Mouse (Mus musculus): ENCODE measurements at regions not wholly inside any gene's neighbourhood (a gene's known extent, or its start where the extent isn't known, plus 50 kb on each side); places are given as distances from the start of the nearest gene placed in this dataset.

DNA sequence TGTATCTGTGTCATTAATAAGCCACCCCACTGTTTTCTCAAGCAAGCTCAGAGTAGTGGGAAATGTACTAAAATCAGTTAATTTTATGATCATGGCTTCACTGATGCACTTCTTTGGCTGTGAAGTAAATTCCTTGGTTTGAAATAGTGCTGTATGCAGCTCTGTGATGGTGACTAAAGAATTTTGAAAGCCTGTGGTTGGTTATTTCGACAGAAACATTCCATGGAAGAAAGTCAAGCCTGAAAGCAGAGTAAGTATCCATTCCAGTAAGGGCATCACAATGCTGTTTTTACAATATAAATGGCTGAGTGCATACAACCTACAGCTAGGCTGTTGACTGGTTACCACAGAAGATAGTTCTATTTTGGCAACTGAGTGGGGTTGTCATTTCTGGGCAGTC lies 154.2 kb upstream of the Galnt13 start:
- 80% methylated on average over 1 of the region's 1 CpGs for WGBS

GRCm38 (mm10) chr2:54283876-54284275 lies 152.2 kb upstream of the Galnt13 start:
- Histone ChIP-seq H3K27me3 (no peaks in the 10 kb centered on the region), H3K36me3 (no peaks in the 10 kb centered on the region), H3K9ac (no peak overlapping the region), H3K4me1 (replicated peaks) (no peaks in the 10 kb centered on the region), H3K4me3 (no peak overlapping the region), H3K9me3 (no peaks in the 10 kb centered on the region), H3K27ac (no peak overlapping the region), H3K4me2 (no peak overlapping the region)
- ATAC-seq (ENCODE audit: low FRiP score) = no peak
- 83% methylated on average over 2 of the region's 2 CpGs for WGBS

More for the DNA sequence above, 154.2 kb upstream of the Galnt13 start:
- no peaks in the 10 kb centered on the region for H3K36me3 ChIP-seq
- no peak overlapping the region for H3K4me3 ChIP-seq
- H3K9me3 ChIP-seq = no peaks in the 10 kb centered on the region
- no peaks in the 10 kb centered on the region for H3K4me1 ChIP-seq (replicated peaks)
- no peaks in the 10 kb centered on the region for H3K27me3 ChIP-seq
- no peak overlapping the region for H3K27ac ChIP-seq
- no peak overlapping the region for H3K9ac ChIP-seq
- H3K4me2 ChIP-seq = no peak overlapping the region
- ATAC-seq (ENCODE audit: low FRiP score) = no peak

- WGBS = 95% methylated on average over 4 of the region's 4 CpGs
- H3K4me3 ChIP-seq = no peak overlapping the region
- H3K27me3 ChIP-seq = no peaks in the 10 kb centered on the region
- H3K4me1 ChIP-seq (replicated peaks) = no peaks in the 10 kb centered on the region
- no peaks in the 10 kb centered on the region for H3K9me3 ChIP-seq
- no peaks in the 10 kb centered on the region for H3K36me3 ChIP-seq
- H3K4me2 ChIP-seq = no peak overlapping the region
- no peak overlapping the region for H3K27ac ChIP-seq
- no peak for ATAC-seq (ENCODE audit: low FRiP score)
- H3K9ac ChIP-seq = no peak overlapping the region
Measured at GRCm38 (mm10) chr2:54305473-54305872, 130.6 kb upstream of the Galnt13 start.

- Histone ChIP-seq H3K27me3 (no peaks in the 10 kb centered on the region), H3K4me1 (replicated peaks) (no peaks in the 10 kb centered on the region), H3K9ac (no peak overlapping the region), H3K4me2 (no peak overlapping the region), H3K27ac (no peak overlapping the region), H3K36me3 (no peaks in the 10 kb centered on the region), H3K9me3 (no peaks in the 10 kb centered on the region), H3K4me3 (no peak overlapping the region)
- ATAC-seq (ENCODE audit: low FRiP score) = peak; percentile 69
- 64% methylated on average over 3 of the region's 3 CpGs for WGBS
Measured at GRCm38 (mm10) chr2:54318559-54318958, 117.6 kb upstream of the Galnt13 start.

- no peak overlapping the region for H3K27ac ChIP-seq
- H3K4me1 ChIP-seq (replicated peaks) = no peaks in the 10 kb centered on the region
- no peaks in the 10 kb centered on the region for H3K36me3 ChIP-seq
- H3K27me3 ChIP-seq = no peaks in the 10 kb centered on the region
- no peaks in the 10 kb centered on the region for H3K9me3 ChIP-seq
- WGBS = 78% methylated on average over 3 of the region's 3 CpGs
- no peak overlapping the region for H3K9ac ChIP-seq
- no peak for ATAC-seq (ENCODE audit: low FRiP score)
- no peak overlapping the region for H3K4me2 ChIP-seq
- no peak overlapping the region for H3K4me3 ChIP-seq
Measured at GRCm38 (mm10) chr2:54366963-54367362, 69.2 kb upstream of the Galnt13 start.

DNA sequence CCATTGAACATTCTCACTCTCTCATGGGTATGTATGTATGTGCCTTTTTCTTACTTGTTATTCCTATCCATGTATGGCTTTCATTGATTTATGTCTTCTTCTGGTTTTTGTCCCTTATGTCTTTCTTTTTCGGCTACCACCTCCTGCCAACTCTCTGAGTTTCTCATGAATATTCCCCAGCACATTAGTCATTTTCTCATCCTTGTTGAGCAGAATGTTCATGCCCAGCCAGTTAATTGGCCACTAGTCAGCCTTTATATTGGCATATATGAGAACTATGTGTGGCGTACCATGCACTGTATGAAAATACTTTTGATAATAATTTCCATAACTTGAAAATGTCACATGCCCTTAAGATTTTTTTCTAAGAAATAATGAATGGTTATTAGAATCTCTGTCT lies 56.8 kb upstream of the Galnt13 start:
- Histone ChIP-seq H3K9ac (no peak overlapping the region), H3K4me1 (replicated peaks) (no peaks in the 10 kb centered on the region), H3K4me2 (no peak overlapping the region), H3K27ac (no peak overlapping the region), H3K36me3 (no peaks in the 10 kb centered on the region), H3K9me3 (no peaks in the 10 kb centered on the region), H3K4me3 (no peak overlapping the region), H3K27me3 (no peaks in the 10 kb centered on the region)
- 76% methylated on average over 2 of the region's 2 CpGs for WGBS
- no peak for ATAC-seq (ENCODE audit: low FRiP score)

All from hindbrain, embryonic 13.5 days (tissue).